Mouse (Mus musculus) midbrain, embryonic 15.5 days (tissue): ENCODE results near the gene Fth1. TPM values are rescaled to one million over a fixed set of nuclear protein-coding genes. Genes with fewer than 3 reads are reported as not detected.
"Not testable (repeated sequence)": the region's sequence is repeated elsewhere in the genome, so short reads cannot be mapped to it uniquely, and the experiment has no call there.

Experiments
- ATAC-seq: fragments of 200-750 bp; cut with Nextera tagmentation; replicated peaks from 2 replicates; pipeline ENCODE4 v1.8.0; 2017; ENCODE audit warnings: moderate TSS enrichment
- H3K27ac ChIP-seq: fragments of 300-500 bp; sonication (generic); 2 replicates; pipeline ENCODE4 v1.5.1; 2015; ENCODE audit warnings: mild to moderate bottlenecking, inconsistent platforms
- H3K27me3 ChIP-seq: fragments of 300-500 bp; sonication (generic); replicated peaks from 2 replicates; pipeline ENCODE4 v1.6.1; 2015; ENCODE audit warnings: inconsistent platforms
- H3K36me3 ChIP-seq: fragments of 300-500 bp; sonication (generic); replicated peaks from 2 replicates; pipeline ENCODE4 v1.6.1; 2015; ENCODE audit warnings: inconsistent platforms
- H3K4me1 ChIP-seq: fragments of 300-500 bp; sonication (generic); 2 replicates; pipeline ENCODE4 v1.6.1; 2015; ENCODE audit warnings: inconsistent platforms
- H3K4me2 ChIP-seq: fragments of 300-500 bp; sonication (generic); 2 replicates; pipeline ENCODE4 v1.6.1; 2015; ENCODE audit warnings: inconsistent platforms, mild to moderate bottlenecking, moderate library complexity
- H3K4me3 ChIP-seq: fragments of 300-500 bp; sonication (generic); 2 replicates; pipeline ENCODE4 v1.5.1; 2015; ENCODE audit warnings: mild to moderate bottlenecking, inconsistent platforms
- H3K9ac ChIP-seq: fragments of 300-500 bp; sonication (generic); 2 replicates; pipeline ENCODE4 v1.6.1; 2015; ENCODE audit warnings: mild to moderate bottlenecking, inconsistent platforms
- H3K9me3 ChIP-seq: fragments of 300-500 bp; sonication (generic); 2 replicates; pipeline ENCODE4 v1.6.1; 2016; ENCODE audit warnings: inconsistent platforms
- WGBS: fragments of 180-500 bp; shearing (Covaris S2); methylation state at CpG from one replicate; pipeline ENCODE4 v1.1.7; 2015; ENCODE audit warnings: mixed read lengths; 5-methylcytosine and 5-hydroxymethylcytosine counted together
- polyA plus RNA-seq: library from polyadenylated mRNA; unstranded; fragments of >200 nt; fragmentation: Nextera tagmentation; extraction: Ambion mirVana; gene quantifications from 2 replicates; pipeline ENCODE4 v1.2.1, GENCODE M21; 2015

Fth1 gene
- polyA plus RNA-seq, 1 experiment from 2014 or later: 1,452 TPM

DNA sequence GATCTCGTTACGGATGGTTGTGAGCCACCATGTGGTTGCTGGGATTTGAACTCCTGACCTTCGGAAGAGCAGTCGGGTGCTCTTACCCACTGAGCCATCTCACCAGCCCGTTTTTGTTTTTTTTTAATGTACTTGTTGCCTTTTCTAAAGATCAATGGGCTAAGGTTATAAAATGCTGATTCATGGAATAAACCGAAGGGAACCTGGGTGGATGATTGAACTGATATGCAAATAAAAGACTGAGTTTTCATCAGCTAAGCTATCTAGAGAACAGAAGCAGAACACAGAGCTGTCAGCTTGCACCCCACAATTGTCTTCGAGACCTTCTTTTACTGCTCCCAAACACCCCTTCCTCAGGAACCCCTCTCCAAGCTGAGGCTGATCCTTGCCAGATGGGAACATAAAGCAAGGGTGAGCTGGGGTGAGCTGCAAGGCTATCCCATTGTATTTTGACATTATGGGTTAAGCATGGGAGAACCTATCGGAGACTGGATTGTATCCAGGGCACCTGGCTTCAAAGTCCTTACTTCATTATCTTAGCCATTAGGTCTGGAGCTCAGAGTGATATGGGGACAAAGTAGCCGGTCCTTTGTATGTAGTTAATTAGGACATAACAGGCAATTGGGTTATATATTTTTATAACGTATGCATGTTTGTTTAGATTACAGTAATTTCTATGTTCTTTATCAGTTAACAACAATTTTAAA is 12.2 kb upstream of the Fth1 start:
- H3K27me3 ChIP-seq: no peaks in the 10 kb centered on the region

DNA sequence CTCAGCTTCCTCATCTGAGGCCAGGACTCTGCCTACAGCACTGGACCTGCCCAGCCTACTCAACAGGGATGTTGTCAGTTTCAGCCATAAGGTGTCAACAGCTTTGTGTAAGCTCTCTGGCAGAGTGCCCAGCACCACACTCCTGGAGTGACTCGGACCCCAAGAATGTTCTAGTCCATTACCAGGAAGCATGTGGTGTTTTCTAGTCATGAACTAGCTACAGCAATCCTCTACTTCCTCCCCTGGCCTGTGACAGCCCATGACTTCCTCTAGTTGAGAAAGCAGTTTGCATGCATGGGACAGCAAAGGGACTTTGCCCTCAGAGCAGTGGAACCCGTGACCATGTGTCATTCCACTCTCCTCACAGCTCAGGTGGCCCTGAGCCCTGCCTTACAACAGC is 5.5 kb upstream of the Fth1 start:
- not testable (repeated sequence) for H3K27me3 ChIP-seq, H3K9me3 ChIP-seq, H3K9ac ChIP-seq, H3K36me3 ChIP-seq, H3K4me2 ChIP-seq, ATAC-seq, H3K27ac ChIP-seq, H3K4me3 ChIP-seq, H3K4me1 ChIP-seq
- WGBS: 80% methylated on average over 2 of the region's 2 CpGs

More for the DNA sequence above, 12.2 kb upstream of the Fth1 start:
- H3K4me3 ChIP-seq: no peak overlapping the region
- no peaks in the 10 kb centered on the region for H3K9me3 ChIP-seq
- H3K4me2 ChIP-seq: no peak overlapping the region
- 85% methylated on average over 10 of the region's 10 CpGs for WGBS
- no peaks in the 10 kb centered on the region for H3K36me3 ChIP-seq
- H3K9ac ChIP-seq: no peak overlapping the region
- no peaks in the 10 kb centered on the region for H3K4me1 ChIP-seq
- no peak for ATAC-seq
- no peak overlapping the region for H3K27ac ChIP-seq

GRCm38 (mm10) chr19:9977085-9977484 is 3.3 kb upstream of the Fth1 start:
- H3K27me3 ChIP-seq: no peaks in the 10 kb centered on the region
- no peak overlapping the region for H3K4me3 ChIP-seq
- peaks cover 8% of the 10 kb centered on the region for H3K4me1 ChIP-seq
- H3K27ac ChIP-seq: no peak overlapping the region
- no peak for ATAC-seq
- no peak overlapping the region for H3K4me2 ChIP-seq
- no peaks in the 10 kb centered on the region for H3K36me3 ChIP-seq
- WGBS: 91% methylated on average over 10 of the region's 10 CpGs
- no peak overlapping the region for H3K9ac ChIP-seq
- H3K9me3 ChIP-seq: no peaks in the 10 kb centered on the region

DNA sequence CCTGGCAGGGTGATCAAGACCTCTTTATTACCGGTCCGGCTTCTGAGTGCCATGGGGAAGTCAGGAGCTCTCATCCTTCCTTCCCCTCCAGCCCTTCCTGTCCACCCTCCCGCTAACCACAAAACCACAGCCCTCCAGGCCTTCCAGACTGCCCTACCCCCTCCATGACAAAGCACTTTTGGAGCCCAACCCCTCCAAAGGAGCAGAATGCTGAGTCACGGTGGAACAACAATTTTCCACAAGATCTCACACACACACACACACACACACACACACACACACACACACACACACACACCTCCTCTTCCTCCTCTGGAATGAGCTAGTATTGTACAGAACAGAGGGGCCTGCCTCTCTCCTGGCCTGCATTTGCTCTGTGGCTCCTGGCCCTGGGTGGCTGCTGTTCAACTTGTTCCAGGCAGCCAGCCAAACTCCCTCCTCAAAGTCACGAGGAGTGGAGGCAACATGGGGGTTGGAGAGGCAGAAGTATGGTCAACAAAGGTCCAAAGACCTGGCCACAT is 1.9 kb upstream of the Fth1 start:
- Histone ChIP-seq H3K9me3 (no peaks in the 10 kb centered on the region), H3K9ac (no peak overlapping the region), H3K27me3 (no peaks in the 10 kb centered on the region), H3K4me3 (no peak overlapping the region), H3K27ac (no peak overlapping the region), H3K4me2 (no peak overlapping the region), H3K4me1 (peaks cover 11% of the 10 kb centered on the region), H3K36me3 (no peaks in the 10 kb centered on the region)
- WGBS: 59% methylated on average over 5 of the region's 5 CpGs
- ATAC-seq: no peak

- H3K4me2 ChIP-seq: no peak overlapping the region
- H3K27me3 ChIP-seq: no peaks in the 10 kb centered on the region
- 86% methylated on average over 2 of the region's 2 CpGs for WGBS
- peaks cover 18% of the 10 kb centered on the region for H3K4me1 ChIP-seq
- H3K4me3 ChIP-seq: no peak overlapping the region
- H3K27ac ChIP-seq: no peak overlapping the region
- no peaks in the 10 kb centered on the region for H3K36me3 ChIP-seq
- no peak overlapping the region for H3K9ac ChIP-seq
- H3K9me3 ChIP-seq: no peaks in the 10 kb centered on the region
- ATAC-seq: no peak
Observed at GRCm38 (mm10) chr19:9979156-9979555, 1.2 kb upstream of the Fth1 start.

DNA sequence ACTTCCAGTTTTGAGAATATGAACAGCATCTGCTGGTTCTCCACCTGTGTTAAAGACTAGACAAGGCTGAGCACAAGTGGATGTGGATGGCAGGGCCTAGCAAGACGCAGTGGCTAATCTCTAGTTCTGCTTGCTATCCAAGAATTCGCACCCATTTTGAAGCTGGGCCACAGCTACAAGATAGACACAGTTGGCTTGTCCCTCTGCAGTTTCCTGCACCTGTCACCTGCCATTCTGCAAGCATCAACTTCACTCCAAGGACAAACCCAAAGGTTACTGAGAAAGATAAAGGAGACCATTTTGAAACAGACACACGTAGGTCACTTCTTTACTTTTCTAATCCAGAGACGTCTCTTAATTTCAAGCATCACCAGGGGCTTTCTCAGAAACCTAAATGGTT is 1.2 kb downstream of the Fth1 start:
- WGBS: 66% methylated on average over 4 of the region's 4 CpGs
- Histone ChIP-seq H3K4me2 (peak overlapping the region; percentile 82), H3K27me3 (no peaks in the 10 kb centered on the region), H3K9ac (no peak overlapping the region), H3K4me3 (peak overlapping the region; percentile 82), H3K4me1 (peaks cover 20% of the 10 kb centered on the region), H3K9me3 (no peaks in the 10 kb centered on the region), H3K36me3 (peaks cover 7% of the 10 kb centered on the region), H3K27ac (peak overlapping the region; percentile 92)
- no peak for ATAC-seq

DNA sequence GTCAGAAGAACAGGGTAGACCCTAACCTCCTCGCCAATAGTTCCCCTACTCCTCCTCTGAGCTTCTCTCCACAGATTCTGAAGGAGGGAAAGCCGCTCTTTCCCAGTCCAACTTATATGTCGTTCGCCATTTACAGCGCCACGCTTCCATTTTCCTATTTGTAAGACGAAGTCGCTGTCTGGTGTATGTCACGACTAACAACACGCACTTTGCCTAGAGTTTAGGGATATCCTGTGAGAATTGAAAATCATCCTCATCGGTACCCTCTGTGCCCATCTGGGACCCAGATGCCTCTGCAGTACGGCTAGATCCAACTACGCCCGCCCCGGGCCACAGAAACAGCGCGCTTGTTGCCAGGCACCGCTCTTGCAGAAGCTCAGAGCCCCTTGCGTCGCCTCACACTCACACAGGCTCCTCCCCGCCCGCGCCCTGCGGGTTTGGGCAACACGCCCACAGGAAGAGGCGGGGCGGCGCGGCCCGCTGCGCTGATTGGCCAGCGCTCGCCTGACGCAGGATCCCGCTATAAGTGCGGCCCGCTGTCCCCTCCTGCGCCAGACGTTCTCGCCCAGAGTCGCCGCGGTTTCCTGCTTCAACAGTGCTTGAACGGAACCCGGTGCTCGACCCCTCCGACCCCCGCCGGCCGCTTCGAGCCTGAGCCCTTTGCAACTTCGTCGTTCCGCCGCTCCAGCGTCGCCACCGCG is 1.9 kb downstream of the Fth1 start:
- H3K9ac ChIP-seq: peak overlapping the region; percentile 82
- WGBS: 1% methylated on average over 55 of the region's 59 CpGs
- no peaks in the 10 kb centered on the region for H3K27me3 ChIP-seq
- H3K36me3 ChIP-seq: peaks cover 7% of the 10 kb centered on the region
- ATAC-seq: peak; percentile 99
- H3K4me3 ChIP-seq: peak overlapping the region; percentile 82
- H3K9me3 ChIP-seq: no peaks in the 10 kb centered on the region
- peaks cover 20% of the 10 kb centered on the region for H3K4me1 ChIP-seq
- H3K27ac ChIP-seq: peak overlapping the region; percentile 92
- peak overlapping the region; percentile 82 for H3K4me2 ChIP-seq

GRCm38 (mm10) chr19:9982852-9983542 is 2.6 kb downstream of the Fth1 start:
- H3K27ac ChIP-seq: peak overlapping the region; percentile 92
- H3K36me3 ChIP-seq: peaks cover 7% of the 10 kb centered on the region
- no peaks in the 10 kb centered on the region for H3K9me3 ChIP-seq
- peaks cover 20% of the 10 kb centered on the region for H3K4me1 ChIP-seq
- peak overlapping the region; percentile 82 for H3K4me2 ChIP-seq
- under 1% methylated on average over 29 of the region's 31 CpGs for WGBS
- no peaks in the 10 kb centered on the region for H3K27me3 ChIP-seq
- H3K4me3 ChIP-seq: peak overlapping the region; percentile 82
- ATAC-seq: peak; percentile 84
- peak overlapping the region; percentile 82 for H3K9ac ChIP-seq

DNA sequence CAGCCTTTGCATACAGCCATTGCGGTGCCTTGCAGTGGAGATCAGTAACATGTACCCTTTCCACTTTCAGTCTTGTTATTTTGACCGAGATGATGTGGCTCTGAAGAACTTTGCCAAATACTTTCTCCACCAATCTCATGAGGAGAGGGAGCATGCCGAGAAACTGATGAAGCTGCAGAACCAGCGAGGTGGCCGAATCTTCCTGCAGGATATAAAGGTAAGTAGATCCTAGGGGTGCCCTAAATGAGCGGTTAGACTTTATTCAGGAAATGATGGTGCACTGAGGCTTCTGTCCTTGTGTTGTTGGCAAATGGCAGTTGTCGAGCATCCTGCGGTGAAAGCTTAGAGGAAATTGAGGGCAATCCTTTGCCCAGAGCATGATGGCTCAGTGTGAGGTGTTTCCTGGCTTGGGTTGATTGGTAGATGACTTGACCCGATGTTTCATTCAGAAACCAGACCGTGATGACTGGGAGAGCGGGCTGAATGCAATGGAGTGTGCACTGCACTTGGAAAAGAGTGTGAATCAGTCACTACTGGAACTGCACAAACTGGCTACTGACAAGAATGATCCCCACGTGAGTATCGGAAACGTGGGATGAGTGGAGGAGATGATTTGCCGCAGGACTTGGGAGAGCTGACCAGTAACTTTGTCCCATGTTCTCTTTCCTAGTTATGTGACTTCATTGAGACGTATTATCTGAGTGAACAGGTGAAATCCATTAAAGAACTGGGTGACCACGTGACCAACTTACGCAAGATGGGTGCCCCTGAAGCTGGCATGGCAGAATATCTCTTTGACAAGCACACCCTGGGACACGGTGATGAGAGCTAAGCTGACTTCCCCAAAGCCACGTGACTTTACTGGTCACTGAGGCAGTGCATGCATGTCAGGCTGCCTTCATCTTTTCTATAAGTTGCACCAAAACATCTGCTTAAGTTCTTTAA is 4.0 kb downstream of the Fth1 start:
- Histone ChIP-seq H3K27ac (no peak overlapping the region), H3K36me3 (peaks cover 7% of the 10 kb centered on the region), H3K9me3 (no peaks in the 10 kb centered on the region), H3K4me2 (peak overlapping the region; percentile 82), H3K4me3 (peak overlapping the region; percentile 82), H3K9ac (peak overlapping the region; percentile 82; the same call in 1 of the 2 replicates), H3K27me3 (no peaks in the 10 kb centered on the region), H3K4me1 (peaks cover 20% of the 10 kb centered on the region)
- ATAC-seq: no peak
- WGBS: 94% methylated on average over 20 of the region's 20 CpGs

GRCm38 (mm10) chr19:9985190-9985899 is 4.9 kb downstream of the Fth1 start:
- no peak overlapping the region for H3K27ac ChIP-seq
- no peak for ATAC-seq
- WGBS: 93% methylated on average over 6 of the region's 6 CpGs

GRCm38 (mm10) chr19:9985900-9986421 is 5.6 kb downstream of the Fth1 start:
- no peak overlapping the region for H3K4me2 ChIP-seq
- no peaks in the 10 kb centered on the region for H3K27me3 ChIP-seq
- no peak overlapping the region for H3K9ac ChIP-seq
- H3K9me3 ChIP-seq: no peaks in the 10 kb centered on the region
- WGBS: 86% methylated on average over 2 of the region's 2 CpGs
- ATAC-seq: no peak
- H3K4me3 ChIP-seq: no peak overlapping the region
- H3K4me1 ChIP-seq: peaks cover 20% of the 10 kb centered on the region
- no peak overlapping the region for H3K27ac ChIP-seq
- H3K36me3 ChIP-seq: peaks cover 7% of the 10 kb centered on the region

More at GRCm38 (mm10) chr19:9985190-9985899, 4.9 kb downstream of the Fth1 start:
- H3K4me2 ChIP-seq: no peak overlapping the region
- peaks cover 20% of the 10 kb centered on the region for H3K4me1 ChIP-seq
- no peak overlapping the region for H3K9ac ChIP-seq
- H3K27me3 ChIP-seq: no peaks in the 10 kb centered on the region
- no peak overlapping the region for H3K4me3 ChIP-seq
- peaks cover 7% of the 10 kb centered on the region for H3K36me3 ChIP-seq
- H3K9me3 ChIP-seq: no peaks in the 10 kb centered on the region
